Mouse (Mus musculus) macrophage (primary cell): ENCODE data around the gene Epo. TPM values are rescaled to one million over a fixed set of nuclear protein-coding genes. Genes with fewer than 3 reads are reported as not detected.

ENCODE experiments used
- H3K27ac ChIP-seq: fragments of 350-480 bp; formaldehyde crosslinking; 2 replicates; pipeline ENCODE4 v1.9.0; 2021
- H3K36me3 ChIP-seq: fragments of 350-480 bp; formaldehyde crosslinking; 2 replicates; pipeline ENCODE4 v1.9.0; 2021; ENCODE audit errors: inconsistent target
- H3K4me3 ChIP-seq: fragments of 350-480 bp; formaldehyde crosslinking; 2 replicates; pipeline ENCODE4 v1.9.0; 2021; ENCODE audit errors: inconsistent target
- H3K79me2 ChIP-seq: fragments of 350-480 bp; formaldehyde crosslinking; 2 replicates; pipeline ENCODE4 v1.9.0; 2021; ENCODE audit errors: inconsistent target
- WGBS: methylation state at CpG from one replicate; pipeline ENCODE4 v1.1.7; 2026; ENCODE audit warnings: inconsistent platforms; ENCODE audit not compliant: missing documents; 5-methylcytosine and 5-hydroxymethylcytosine counted together
- polyA plus RNA-seq: library from polyadenylated mRNA; stranded (reverse); fragments of 250-400 nt; gene quantifications from 3 replicates; pipeline ENCODE4 v1.2.4, GENCODE M21; 2018; ENCODE audit warnings: inconsistent platforms

Gene Epo
- polyA plus RNA-seq, 1 experiment from 2014 or later, result not detected

GRCm38 (mm10) chr5:137519691-137520550 lies 13.1 kb downstream of the Epo start:
- no peak overlapping the region for H3K4me3 ChIP-seq
- WGBS, result 95% methylated on average over 26 of the region's 27 CpGs
- no peak overlapping the region for H3K27ac ChIP-seq
- peaks cover 51% of the 10 kb centered on the region for H3K36me3 ChIP-seq
- peaks cover 42% of the 10 kb centered on the region for H3K79me2 ChIP-seq

DNA sequence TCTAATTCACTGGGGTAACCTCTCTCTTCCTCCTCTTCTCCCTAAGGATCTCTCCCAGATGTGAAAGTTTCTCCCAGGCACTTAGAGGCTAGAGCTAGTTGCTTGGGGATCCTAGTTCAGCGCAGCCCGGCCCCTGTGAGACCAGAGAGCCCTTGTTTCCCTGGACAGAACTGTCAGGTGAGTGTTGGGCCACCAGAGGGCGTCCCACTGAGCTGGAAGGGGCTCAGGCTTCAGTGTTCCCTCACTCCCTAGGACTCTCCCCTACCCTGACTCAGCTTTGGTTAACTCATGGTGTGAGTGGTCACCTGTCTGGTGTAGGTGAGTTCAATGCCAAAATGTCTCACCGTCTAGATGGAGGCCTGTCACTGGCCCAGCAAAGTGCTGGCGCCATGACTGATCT lies 14.6 kb downstream of the Epo start, which contains the start of gene Gigyf1:
Gene Gigyf1 (plus strand): TSS at position 113 of the 400 bp plus-strand sequence.
- H3K27ac ChIP-seq, result no peak within 1 kb of the TSS
- peaks cover 47% of the 10 kb centered on the region for H3K36me3 ChIP-seq
- H3K4me3 ChIP-seq, result no peak within 1 kb of the TSS
- 100% methylated on average over 5 of the region's 5 CpGs for WGBS
- H3K79me2 ChIP-seq, result peaks cover 57% of the 10 kb centered on the region

- H3K27ac ChIP-seq, result no peak overlapping the region
- H3K4me3 ChIP-seq, result no peak overlapping the region
- peaks cover 15% of the 10 kb centered on the region; the same call in 1 of the 2 replicates for H3K36me3 ChIP-seq
- 89% methylated on average over 3 of the region's 3 CpGs for WGBS
- H3K79me2 ChIP-seq, result peaks cover 84% of the 10 kb centered on the region
These were observed 18.2 kb downstream of the Epo start for GRCm38 (mm10) chr5:137514811-137515210.

DNA sequence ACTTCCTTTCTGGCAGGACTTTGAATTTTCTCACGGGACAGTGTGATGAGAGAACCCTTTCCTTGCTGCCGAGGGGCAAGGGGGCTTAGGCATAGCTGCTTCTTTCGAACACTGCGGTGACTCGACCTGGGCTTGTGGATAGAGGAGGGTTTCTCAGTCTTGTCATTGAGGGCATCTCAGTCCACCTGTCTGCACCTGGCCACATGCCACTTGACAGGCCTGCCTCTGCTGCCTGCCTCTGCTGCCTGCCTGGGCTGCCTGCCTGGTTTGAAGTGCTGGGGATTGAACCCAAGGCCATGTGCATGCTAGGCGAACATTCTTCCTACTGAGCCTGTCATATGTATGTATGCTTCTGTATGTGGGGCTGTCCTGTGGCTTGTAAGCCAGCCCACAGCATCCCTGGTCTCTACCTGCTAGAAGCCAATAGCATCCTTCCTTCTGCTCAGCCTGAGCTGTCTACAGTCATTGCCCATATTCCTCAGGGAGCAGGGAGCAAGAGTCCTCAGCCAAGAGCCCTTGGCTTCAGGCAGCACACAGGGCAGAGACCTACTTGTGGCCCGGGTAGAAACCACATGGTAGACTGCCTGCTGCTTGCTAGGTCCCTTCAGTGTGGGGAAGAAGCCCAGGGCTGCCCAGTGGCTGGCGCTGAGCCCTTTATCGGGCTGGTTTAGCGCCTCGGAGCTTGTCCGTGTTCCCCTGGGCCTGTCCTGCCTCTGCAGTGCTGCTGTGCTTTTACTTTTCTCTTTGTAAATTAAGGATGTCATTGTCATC lies 18.9 kb downstream of the Epo start:
- Histone ChIP-seq H3K4me3 (no peak overlapping the region), H3K27ac (no peak overlapping the region), H3K36me3 (peaks cover 8% of the 10 kb centered on the region; the same call in 1 of the 2 replicates), H3K79me2 (peaks cover 84% of the 10 kb centered on the region)
- WGBS, result 83% methylated on average over 12 of the region's 12 CpGs

GRCm38 (mm10) chr5:137512847-137513794 lies 19.9 kb downstream of the Epo start:
- WGBS, result 76% methylated on average over 11 of the region's 11 CpGs
- no peak overlapping the region for H3K4me3 ChIP-seq
- peaks cover 74% of the 10 kb centered on the region for H3K79me2 ChIP-seq
- no peak overlapping the region for H3K27ac ChIP-seq
- no peaks in the 10 kb centered on the region for H3K36me3 ChIP-seq

DNA sequence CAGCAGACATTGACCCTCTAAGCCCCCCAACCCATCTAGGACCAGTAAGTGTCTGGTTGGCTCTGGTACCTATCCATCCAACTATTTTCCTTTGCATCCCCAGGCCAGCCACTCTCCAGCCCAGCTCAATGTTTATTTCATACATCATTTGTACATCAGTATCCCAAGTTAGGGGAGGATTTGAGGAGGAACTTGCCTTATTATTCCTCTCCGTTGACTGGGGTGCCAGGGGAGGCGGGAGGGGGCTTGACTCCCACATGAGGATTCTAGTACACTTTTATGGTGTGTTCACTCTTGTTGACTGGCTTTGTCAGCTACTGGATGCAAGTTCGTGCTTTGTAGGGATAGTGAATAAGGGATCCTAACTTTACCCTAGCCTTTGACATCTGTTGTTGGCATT lies 21.3 kb downstream of the Epo start:
- Histone ChIP-seq H3K4me3 (peak overlapping the region; percentile 44; the same call in 1 of the 2 replicates), H3K36me3 (no peaks in the 10 kb centered on the region), H3K27ac (no peak overlapping the region), H3K79me2 (peaks cover 60% of the 10 kb centered on the region)
- WGBS, result 88% methylated on average over 3 of the region's 3 CpGs

- 3% methylated on average over 45 of the region's 83 CpGs for WGBS
- H3K27ac ChIP-seq, result no peak overlapping the region
- peak overlapping the region; percentile 44 for H3K4me3 ChIP-seq
- H3K79me2 ChIP-seq, result peaks cover 51% of the 10 kb centered on the region
- H3K36me3 ChIP-seq, result no peaks in the 10 kb centered on the region
These were observed 22.3 kb downstream of the Epo start for GRCm38 (mm10) chr5:137510573-137511390.

GRCm38 (mm10) chr5:137510014-137510501 lies 23.0 kb downstream of the Epo start:
- 3% methylated on average over 28 of the region's 52 CpGs for WGBS
- H3K4me3 ChIP-seq, result peak overlapping the region; percentile 30
- H3K27ac ChIP-seq, result 0 out of 2 replicates have a peak overlapping the region, but pooled peaks have one; percentile 21
- peaks cover 43% of the 10 kb centered on the region for H3K79me2 ChIP-seq
- H3K36me3 ChIP-seq, result no peaks in the 10 kb centered on the region

- no peaks in the 10 kb centered on the region for H3K36me3 ChIP-seq
- H3K79me2 ChIP-seq, result peaks cover 11% of the 10 kb centered on the region; the same call in 1 of the 2 replicates
- 86% methylated on average over 6 of the region's 6 CpGs for WGBS
- no peak overlapping the region for H3K27ac ChIP-seq
- no peak overlapping the region for H3K4me3 ChIP-seq
These were observed 29.0 kb downstream of the Epo start for GRCm38 (mm10) chr5:137504041-137504440.

GRCm38 (mm10) chr5:137502667-137503110 lies 30.4 kb downstream of the Epo start:
- Histone ChIP-seq H3K4me3 (peak overlapping the region; percentile 62), H3K36me3 (no peaks in the 10 kb centered on the region), H3K79me2 (peaks cover 11% of the 10 kb centered on the region; the same call in 1 of the 2 replicates), H3K27ac (peak overlapping the region; percentile 96)
- 0% methylated on average over 30 of the region's 30 CpGs for WGBS

DNA sequence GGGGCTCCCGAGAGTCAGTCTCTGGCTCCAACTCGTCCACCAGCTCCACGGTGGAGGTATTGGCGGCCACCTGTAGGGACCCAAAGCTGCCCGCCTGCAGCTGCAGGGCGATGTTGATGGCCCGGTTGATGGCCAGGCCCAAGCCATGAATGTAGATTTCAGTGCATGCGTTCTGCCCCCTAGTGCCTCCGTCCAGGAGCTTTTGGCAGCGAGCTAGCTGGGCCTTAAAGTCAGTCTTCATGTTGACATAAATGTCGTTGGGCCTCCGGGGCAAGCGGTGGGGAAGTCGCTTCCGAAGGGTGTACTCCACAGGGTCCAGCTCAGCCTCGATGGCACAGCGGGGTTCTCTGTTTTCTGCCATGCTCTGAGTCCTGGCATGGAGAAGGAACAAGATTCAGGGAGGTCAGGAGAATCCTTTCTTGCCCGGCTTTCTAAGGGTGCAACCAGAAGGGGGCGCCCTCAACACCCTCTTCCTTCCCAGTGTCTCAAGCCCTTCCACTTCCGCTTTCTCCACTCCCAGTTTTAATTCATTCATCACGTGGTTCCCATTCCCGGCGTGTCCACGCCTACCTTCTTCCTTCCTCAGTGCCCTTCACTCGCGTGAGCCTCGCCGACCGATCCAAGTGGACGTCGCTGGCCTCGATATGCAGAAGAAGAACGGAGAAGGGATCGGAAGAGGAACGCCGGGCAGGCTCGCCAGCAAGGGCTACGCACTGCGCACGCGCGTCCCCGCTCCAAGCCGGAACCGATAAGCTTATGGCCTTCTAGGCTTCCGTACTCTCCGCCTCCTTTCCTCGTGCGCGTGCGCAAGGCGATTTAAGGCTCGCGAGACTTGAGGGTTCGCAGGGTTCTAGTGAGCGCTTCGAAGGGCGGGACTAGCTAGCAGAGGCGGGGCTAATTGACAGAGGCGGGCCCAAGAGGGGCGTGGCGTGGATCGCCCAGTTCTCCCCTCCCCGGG lies 31.1 kb downstream of the Epo start, which contains the start of gene Pop7:
Gene Pop7 (minus strand): TSS at position 810 of the 958 bp plus-strand sequence.
- no peaks in the 10 kb centered on the region for H3K36me3 ChIP-seq
- H3K79me2 ChIP-seq, result peaks cover 11% of the 10 kb centered on the region; the same call in 1 of the 2 replicates
- H3K27ac ChIP-seq, result peak within 1 kb of the TSS; percentile 96
- peak within 1 kb of the TSS; percentile 62 for H3K4me3 ChIP-seq
- 2% methylated on average over 62 of the region's 64 CpGs for WGBS

GRCm38 (mm10) chr5:137500186-137500585 lies 32.9 kb downstream of the Epo start:
- H3K27ac ChIP-seq, result no peak overlapping the region
- H3K4me3 ChIP-seq, result no peak overlapping the region
- WGBS, result 98% methylated on average over 7 of the region's 7 CpGs
- peaks cover 11% of the 10 kb centered on the region; the same call in 1 of the 2 replicates for H3K79me2 ChIP-seq
- H3K36me3 ChIP-seq, result no peaks in the 10 kb centered on the region
